ENCODE assay signal across 32 mouse cellular contexts in the genomic region with DNA sequence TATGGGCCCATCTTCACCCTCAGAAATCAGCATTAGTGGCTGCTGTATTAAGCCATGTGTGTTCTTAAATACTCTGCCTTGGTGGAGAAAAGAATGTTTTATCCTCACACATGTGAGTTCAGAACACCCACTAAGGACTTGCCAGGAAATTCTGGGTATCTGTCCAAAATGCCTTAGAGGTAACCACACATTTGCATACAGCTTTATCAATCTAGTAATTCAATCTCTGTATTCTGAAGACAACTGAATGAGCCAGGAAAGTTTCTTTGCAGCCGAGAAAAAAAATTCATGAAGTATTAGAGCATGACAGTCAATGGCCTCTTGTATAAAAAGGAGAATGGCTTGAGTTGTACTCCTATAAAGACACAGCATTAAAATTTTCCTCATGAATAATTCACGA.
A peak's percentile ranks its signal among the peaks of the same experiment; 100 is the strongest.
DNase-seq lines count a peak whose midpoint lies in the region; ATAC-seq and TF ChIP-seq lines count a peak whose summit lies in the region.
"Had no signal": no experiment of that assay in that cellular context is flagged by ENCODE, and none has a peak within 500 bp of the region (broad histone marks: within the 10 kb centered on the region; RNA-seq: fewer than 3 reads in every experiment).

No protein-coding gene starts in this region.

- DNase-seq in forebrain, embryonic 10.5 days (ENCODE audit: extremely low spot score, low spot score), result no peak
- DNase-seq in hindbrain, postnatal 0 days (ENCODE audit: low spot score), result peak; percentile 8
- no peak for DNase-seq in hindbrain, embryonic 10.5 days (ENCODE audit: low spot score)
- DNase-seq in midbrain, postnatal 0 days (ENCODE audit: low spot score), result peak; percentile 15
- peak; percentile 69 for DNase-seq in brain, embryonic 14.5 days (ENCODE audit: low read depth)
- DNase-seq: adrenal gland, adult 2 months; adrenal gland, postnatal 36 days; B cell, adult 2 months; cerebellum, adult 8-10 months; embryo, embryonic 11 days; forebrain, postnatal 0 days; gastrocnemius, postnatal 14 days; heart, postnatal 36 days; kidney, adult 9 months; kidney, postnatal 14 days; layer of hippocampus, adult 9-11 months; lung, embryonic 14.5 days; lung, postnatal 14 days; right cerebral cortex, adult 18-20 months; spleen, adult 18-20 months; thymus, adult 18-20 months; thymus, postnatal 25 days had no signal

- H3K4me1 ChIP-seq in forebrain, embryonic 15.5 days, result peaks cover 4% of the 10 kb centered on the region
- no peaks in the 10 kb centered on the region for H3K4me1 ChIP-seq in forebrain, embryonic 10.5 days
- no peaks in the 10 kb centered on the region for H3K4me1 ChIP-seq in hindbrain, postnatal 0 days (ENCODE audit: insufficient read depth, low read length)
- H3K4me1 ChIP-seq in hindbrain, embryonic 10.5 days (replicated peaks), result 0 out of 2 replicates have a peak, but pooled peaks cover 9% of the 10 kb centered on the region
- no peaks in the 10 kb centered on the region for H3K4me1 ChIP-seq in midbrain, postnatal 0 days (ENCODE audit: insufficient read depth, low read length)
- H3K4me1 ChIP-seq in midbrain, embryonic 15.5 days, result no peaks in the 10 kb centered on the region
- H3K4me1 ChIP-seq: embryonic facial prominence, embryonic 13.5 days; limb, embryonic 10.5 days; limb, embryonic 15.5 days; liver, embryonic 15.5 days had no signal

- no peaks in the 10 kb centered on the region for H3K27me3 ChIP-seq in forebrain, embryonic 15.5 days
- H3K27me3 ChIP-seq in forebrain, embryonic 10.5 days (ENCODE audit: poor library complexity, severe bottlenecking), result no peaks in the 10 kb centered on the region
- no peaks in the 10 kb centered on the region for H3K27me3 ChIP-seq in hindbrain, postnatal 0 days (ENCODE audit: insufficient read depth, low read length)
- H3K27me3 ChIP-seq in hindbrain, embryonic 10.5 days (ENCODE audit: insufficient read depth, poor library complexity, severe bottlenecking), result no peaks in the 10 kb centered on the region
- no peaks in the 10 kb centered on the region for H3K27me3 ChIP-seq in midbrain, postnatal 0 days (ENCODE audit: insufficient read depth, low read length)
- no peaks in the 10 kb centered on the region for H3K27me3 ChIP-seq in midbrain, embryonic 15.5 days (replicated peaks)
- H3K27me3 ChIP-seq: embryonic facial prominence, embryonic 13.5 days; limb, embryonic 15.5 days; liver, embryonic 15.5 days had no signal

- 0 out of 2 replicates have a peak, but pooled peaks have one; percentile 29 for ATAC-seq in forebrain, embryonic 15.5 days (replicated peaks)
- ATAC-seq in hindbrain, postnatal 0 days, result peak; percentile 35; the same call in 1 of the 2 replicates
- ATAC-seq in midbrain, postnatal 0 days (ENCODE audit: low FRiP score), result no peak
- ATAC-seq in midbrain, embryonic 15.5 days (replicated peaks), result no peak; the same call in 1 of the 2 replicates
- ATAC-seq: activated CD4-positive, CD25-positive, alpha-beta regulatory T cell, adult 4 months; intestine, embryonic 16.5 days had no signal

- WGBS in forebrain, embryonic 15.5 days, result 24% methylated on average over 2 of the region's 2 CpGs
- whole genome bisulfite sequencing in forebrain, embryonic 10.5 days, result 67% methylated on average over 2 of the region's 2 CpGs
- WGBS in hindbrain, postnatal 0 days, result 21% methylated on average over 2 of the region's 2 CpGs
- WGBS in hindbrain, embryonic 10.5 days, result 38% methylated on average over 2 of the region's 2 CpGs
- WGBS in midbrain, postnatal 0 days, result 34% methylated on average over 2 of the region's 2 CpGs
- WGBS in midbrain, embryonic 15.5 days, result 31% methylated on average over 2 of the region's 2 CpGs

- no peaks in the 10 kb centered on the region for H3K36me3 ChIP-seq in forebrain, embryonic 15.5 days
- H3K36me3 ChIP-seq in forebrain, embryonic 10.5 days (replicated peaks), result no peaks in the 10 kb centered on the region
- H3K36me3 ChIP-seq in hindbrain, postnatal 0 days (ENCODE audit: insufficient read depth, low read length), result no peaks in the 10 kb centered on the region
- H3K36me3 ChIP-seq in hindbrain, embryonic 10.5 days, result no peaks in the 10 kb centered on the region
- H3K36me3 ChIP-seq in midbrain, postnatal 0 days (ENCODE audit: insufficient read depth, low read length), result no peaks in the 10 kb centered on the region
- H3K36me3 ChIP-seq in midbrain, embryonic 15.5 days (replicated peaks), result no peaks in the 10 kb centered on the region
- H3K36me3 ChIP-seq: embryonic facial prominence, embryonic 13.5 days; limb, embryonic 10.5 days; limb, embryonic 15.5 days; liver, embryonic 15.5 days had no signal

- TF ChIP-seq CTCF in hindbrain, postnatal 0 days (IDR thresholded peaks at IDR 0.05; ENCODE audit: low read depth), result no peak
- no peak for TF ChIP-seq CTCF in midbrain, postnatal 0 days (IDR thresholded peaks at IDR 0.05)
- TF ChIP-seq CTCF in brain, embryonic 14.5 days (IDR thresholded peaks at IDR 0.05; ENCODE audit: borderline replicate concordance, extremely low read depth, insufficient read depth, insufficient read length), result no peak

- no peak for TF ChIP-seq POLR2A in brain, embryonic 14.5 days (IDR thresholded peaks at IDR 0.05; ENCODE audit: borderline replicate concordance, extremely low read depth, insufficient read depth, insufficient read length, poor library complexity, severe bottlenecking)

- no peaks in the 10 kb centered on the region for H3K9me3 ChIP-seq in forebrain, embryonic 15.5 days
- no peaks in the 10 kb centered on the region for H3K9me3 ChIP-seq in forebrain, embryonic 10.5 days
- H3K9me3 ChIP-seq in hindbrain, postnatal 0 days (ENCODE audit: low read length), result no peaks in the 10 kb centered on the region
- no peaks in the 10 kb centered on the region for H3K9me3 ChIP-seq in hindbrain, embryonic 10.5 days
- H3K9me3 ChIP-seq in midbrain, postnatal 0 days (ENCODE audit: low read length), result no peaks in the 10 kb centered on the region
- H3K9me3 ChIP-seq in midbrain, embryonic 15.5 days, result no peaks in the 10 kb centered on the region
- H3K9me3 ChIP-seq: embryonic facial prominence, embryonic 13.5 days; limb, embryonic 10.5 days; limb, embryonic 15.5 days; liver, embryonic 15.5 days had no signal

- H3K4me2 ChIP-seq in forebrain, embryonic 15.5 days (replicated peaks), result no peak overlapping the region
- H3K4me2 ChIP-seq in hindbrain, postnatal 0 days (ENCODE audit: low read depth, low read length), result no peak overlapping the region
- no peak overlapping the region for H3K4me2 ChIP-seq in midbrain, postnatal 0 days (ENCODE audit: low read depth, low read length, poor library complexity, severe bottlenecking)
- no peak overlapping the region for H3K4me2 ChIP-seq in midbrain, embryonic 15.5 days
- H3K4me2 ChIP-seq: embryonic facial prominence, embryonic 13.5 days; limb, embryonic 15.5 days; liver, embryonic 15.5 days; lung, embryonic 14.5 days had no signal

- H3K27ac ChIP-seq in forebrain, embryonic 15.5 days (replicated peaks), result no peak overlapping the region
- H3K27ac ChIP-seq in forebrain, embryonic 10.5 days, result no peak overlapping the region
- no peak overlapping the region for H3K27ac ChIP-seq in hindbrain, postnatal 0 days
- no peak overlapping the region for H3K27ac ChIP-seq in hindbrain, embryonic 10.5 days
- no peak overlapping the region for H3K27ac ChIP-seq in midbrain, postnatal 0 days (ENCODE audit: low read depth, low read length)
- no peak overlapping the region for H3K27ac ChIP-seq in midbrain, embryonic 15.5 days
- H3K27ac ChIP-seq: embryonic facial prominence, embryonic 13.5 days; limb, embryonic 10.5 days; limb, embryonic 15.5 days; liver, embryonic 15.5 days; stomach, postnatal 0 days had no signal

- no peak overlapping the region for H3K4me3 ChIP-seq in forebrain, embryonic 15.5 days
- H3K4me3 ChIP-seq in forebrain, embryonic 10.5 days, result no peak overlapping the region
- no peak overlapping the region for H3K4me3 ChIP-seq in hindbrain, postnatal 0 days (ENCODE audit: low read length)
- no peak overlapping the region for H3K4me3 ChIP-seq in hindbrain, embryonic 10.5 days
- no peak overlapping the region for H3K4me3 ChIP-seq in midbrain, postnatal 0 days (ENCODE audit: low read depth, low read length)
- H3K4me3 ChIP-seq in midbrain, embryonic 15.5 days, result no peak overlapping the region
- H3K4me3 ChIP-seq: embryonic facial prominence, embryonic 13.5 days; erythroblast, embryonic 14.5 days; limb, embryonic 10.5 days; limb, embryonic 15.5 days; liver, embryonic 15.5 days had no signal

- no peak overlapping the region for H3K9ac ChIP-seq in forebrain, embryonic 15.5 days (replicated peaks)
- H3K9ac ChIP-seq in hindbrain, postnatal 0 days (replicated peaks; ENCODE audit: low read length), result no peak overlapping the region
- H3K9ac ChIP-seq in midbrain, postnatal 0 days (replicated peaks; ENCODE audit: low read length, poor library complexity, severe bottlenecking), result no peak overlapping the region
- no peak overlapping the region for H3K9ac ChIP-seq in midbrain, embryonic 15.5 days
- H3K9ac ChIP-seq: embryonic facial prominence, embryonic 13.5 days; forebrain, postnatal 0 days; limb, embryonic 15.5 days; liver, embryonic 15.5 days; lung, embryonic 14.5 days had no signal

Comparison
In these comparisons a context has a peak if more than half of its experiments do, and no peak if none do; other contexts are left out.
1. DNase-seq: peak in hindbrain, postnatal 0 days (single experiment), midbrain, postnatal 0 days (single experiment) and brain, embryonic 14.5 days (single experiment); none in forebrain, embryonic 10.5 days (single experiment) and hindbrain, embryonic 10.5 days (single experiment).
2. ATAC-seq: peak in forebrain, embryonic 15.5 days (single experiment) and hindbrain, postnatal 0 days (single experiment); none in midbrain, postnatal 0 days (single experiment) and midbrain, embryonic 15.5 days (single experiment).